ENCODE assay signal across 18 mouse cellular contexts in genomic region chr10:26351129-26351738, GRCm38 (mm10). TPM values are rescaled to one million over a fixed set of nuclear protein-coding genes. Genes with fewer than 3 reads are reported as not detected.
DNase-seq lines count a peak whose midpoint lies in the region; ATAC-seq and TF ChIP-seq lines count a peak whose summit lies in the region.
"Had no signal": no experiment of that assay in that cellular context is flagged by ENCODE, and none has a peak within 500 bp of the region (broad histone marks: within the 10 kb centered on the region; RNA-seq: fewer than 3 reads in every experiment).

No protein-coding gene starts in this region.

- H3K27ac ChIP-seq in intestine, embryonic 14.5 days (ENCODE audit: low read depth), result no peak overlapping the region
- H3K27ac ChIP-seq in intestine, postnatal 0 days (ENCODE audit: low read depth, low read length), result no peak overlapping the region
- H3K27ac ChIP-seq in liver, embryonic 16.5 days (ENCODE audit: low read length), result peak overlapping the region; percentile 61
- H3K27ac ChIP-seq: hindbrain, embryonic 13.5 days; kidney, postnatal 0 days had no signal

- no peaks in the 10 kb centered on the region for H3K4me1 ChIP-seq in intestine, embryonic 14.5 days (replicated peaks; ENCODE audit: control insufficient read depth, insufficient read depth, low read length)
- no peaks in the 10 kb centered on the region for H3K4me1 ChIP-seq in intestine, postnatal 0 days (replicated peaks; ENCODE audit: control insufficient read depth, insufficient read depth, low read length)
- no peaks in the 10 kb centered on the region for H3K4me1 ChIP-seq in liver, embryonic 16.5 days (ENCODE audit: control insufficient read depth, low read depth, low read length)

- ATAC-seq in intestine, embryonic 14.5 days (replicated peaks; ENCODE audit: low FRiP score, low TSS enrichment, low read depth), result no peak
- no peak for ATAC-seq in intestine, postnatal 0 days
- peak; percentile 46 for ATAC-seq in CD4-positive, CD25-positive, alpha-beta regulatory T cell, adult 4 months
- peak; percentile 84 for ATAC-seq in liver, embryonic 16.5 days (ENCODE audit: low read depth)
- ATAC-seq: forebrain, postnatal 0 days; midbrain, embryonic 16.5 days had no signal

- DNase-seq in intestine, embryonic 14.5 days (ENCODE audit: low spot score), result peak; percentile 27
- peak; percentile 16 for DNase-seq in liver
- DNase-seq in cerebellum, adult 18-20 months, result no peak
- no peak for DNase-seq in right cerebral cortex, postnatal 36 days (ENCODE audit: low spot score in 2 of 2)
- DNase-seq: adrenal gland, adult 8-10 months; cerebellum, adult 9-10 months; forebrain, postnatal 0 days; heart, postnatal 10 days; kidney, adult 18-20 months; lung, embryonic 14.5 days; lung, postnatal 4 days; retina, postnatal 1 day had no signal

- no peaks in the 10 kb centered on the region for H3K27me3 ChIP-seq in intestine, embryonic 14.5 days (replicated peaks; ENCODE audit: control insufficient read depth, insufficient read depth, low read length)
- H3K27me3 ChIP-seq in intestine, postnatal 0 days (replicated peaks; ENCODE audit: control insufficient read depth, insufficient read depth, low read length), result no peaks in the 10 kb centered on the region
- H3K27me3 ChIP-seq in liver, embryonic 16.5 days (ENCODE audit: control insufficient read depth, insufficient read depth, low read depth, low read length), result no peaks in the 10 kb centered on the region
- H3K27me3 ChIP-seq: hindbrain, embryonic 13.5 days had no signal

- H3K4me3 ChIP-seq in intestine, embryonic 14.5 days (ENCODE audit: low read depth, low read length), result no peak overlapping the region
- H3K4me3 ChIP-seq in intestine, postnatal 0 days (ENCODE audit: low read depth, low read length), result no peak overlapping the region
- H3K4me3 ChIP-seq in liver, embryonic 16.5 days (ENCODE audit: low read depth, low read length), result no peak overlapping the region
- H3K4me3 ChIP-seq: hindbrain, embryonic 13.5 days had no signal

- no peak overlapping the region for H3K4me2 ChIP-seq in intestine, embryonic 14.5 days (ENCODE audit: low read length)
- H3K4me2 ChIP-seq in intestine, postnatal 0 days (replicated peaks; ENCODE audit: low read depth), result no peak overlapping the region
- no peak overlapping the region for H3K4me2 ChIP-seq in liver, embryonic 16.5 days (ENCODE audit: low read depth, low read length)
- H3K4me2 ChIP-seq: hindbrain, embryonic 13.5 days; lung, embryonic 14.5 days had no signal

- no peak overlapping the region for H3K9ac ChIP-seq in intestine, embryonic 14.5 days (ENCODE audit: low read length)
- H3K9ac ChIP-seq in intestine, postnatal 0 days (ENCODE audit: low read depth, low read length), result no peak overlapping the region
- H3K9ac ChIP-seq in liver, embryonic 16.5 days (ENCODE audit: low read depth, low read length), result no peak overlapping the region
- H3K9ac ChIP-seq: forebrain, postnatal 0 days; hindbrain, embryonic 13.5 days; lung, embryonic 14.5 days had no signal

- H3K36me3 ChIP-seq in intestine, embryonic 14.5 days (ENCODE audit: control insufficient read depth, insufficient read depth, low read length), result peaks cover 22% of the 10 kb centered on the region
- no peaks in the 10 kb centered on the region for H3K36me3 ChIP-seq in intestine, postnatal 0 days (ENCODE audit: control insufficient read depth, insufficient read depth)
- H3K36me3 ChIP-seq in liver, embryonic 16.5 days (ENCODE audit: control insufficient read depth, insufficient read depth), result no peaks in the 10 kb centered on the region

- TF ChIP-seq CTCF in intestine, postnatal 0 days (IDR thresholded peaks at IDR 0.05; ENCODE audit: low read depth), result no peak

- WGBS in intestine, embryonic 14.5 days, result 92% methylated on average over 7 of the region's 7 CpGs
- WGBS in intestine, postnatal 0 days, result 87% methylated on average over 7 of the region's 7 CpGs
- WGBS in liver, embryonic 16.5 days (ENCODE audit: insufficient replicate concordance), result 66% methylated on average over 7 of the region's 7 CpGs

- H3K9me3 ChIP-seq in intestine, embryonic 14.5 days (ENCODE audit: control insufficient read depth, low read length), result no peaks in the 10 kb centered on the region
- no peaks in the 10 kb centered on the region for H3K9me3 ChIP-seq in intestine, postnatal 0 days (ENCODE audit: control insufficient read depth)
- no peaks in the 10 kb centered on the region for H3K9me3 ChIP-seq in liver, embryonic 16.5 days (replicated peaks; ENCODE audit: control insufficient read depth, low read length)
- H3K9me3 ChIP-seq: hindbrain, embryonic 13.5 days had no signal

RNA-seq across cellular contexts. Expression of gene L3mbtl3, which starts 24.5 kb away (rescaled TPM):
- 12.3 and 14.6 TPM in 2 replicates for polyA plus RNA-seq in intestine, embryonic 14.5 days (2014; fragmentation: Nextera tagmentation; extraction: Ambion mirVana)
- polyA plus RNA-seq in intestine, postnatal 0 days (2015; fragmentation: Nextera tagmentation; extraction: Ambion mirVana), result 6.3 and 6.8 TPM in 2 replicates
- polyA plus RNA-seq in CD4-positive, CD25-positive, alpha-beta regulatory T cell, adult 4 months (2017; shearing (Covaris generic)), result 10 to 100 TPM; 13.4 to 14.9 TPM
- 1.4 and 1.6 TPM in 2 replicates for polyA plus RNA-seq in liver, embryonic 16.5 days (2015; fragmentation: Nextera tagmentation; extraction: Ambion mirVana)

Comparison
In these comparisons a context has a peak if more than half of its experiments do, and no peak if none do; other contexts are left out.
1. ATAC-seq: peak in CD4-positive, CD25-positive, alpha-beta regulatory T cell, adult 4 months (single experiment) and liver, embryonic 16.5 days (single experiment); none in intestine, embryonic 14.5 days (single experiment) and intestine, postnatal 0 days (single experiment).
2. DNase-seq: peak in intestine, embryonic 14.5 days (single experiment) and liver (single experiment); none in cerebellum, adult 18-20 months (0 of 2) and right cerebral cortex, postnatal 36 days (0 of 2).